Mouse (Mus musculus) common myeloid progenitor, adult 5-6 weeks (primary cell): ENCODE measurements around the gene Cyp2c69. TPM values are rescaled to one million over a fixed set of nuclear protein-coding genes. Genes with fewer than 3 reads are reported as not detected.
"Not testable (repeated sequence)": the region's sequence is repeated elsewhere in the genome, so short reads cannot be mapped to it uniquely, and the experiment has no call there.

ENCODE experiments used
- ATAC-seq: replicated peaks from 2 replicates; pipeline ENCODE4 v1.8.0; 2016; ENCODE audit warnings: low read depth, mild to moderate bottlenecking, moderate TSS enrichment, inconsistent platforms; ENCODE audit not compliant: poor library complexity, severe bottlenecking
- total RNA-seq: library from RNA; stranded (forward); fragments of 200-1000, 187-1606 nt; gene quantifications from 2 replicates; pipeline ENCODE4 v1.2.3, GENCODE M21; 2017

Gene Cyp2c69
- total RNA-seq: not detected in 2 replicates

DNA sequence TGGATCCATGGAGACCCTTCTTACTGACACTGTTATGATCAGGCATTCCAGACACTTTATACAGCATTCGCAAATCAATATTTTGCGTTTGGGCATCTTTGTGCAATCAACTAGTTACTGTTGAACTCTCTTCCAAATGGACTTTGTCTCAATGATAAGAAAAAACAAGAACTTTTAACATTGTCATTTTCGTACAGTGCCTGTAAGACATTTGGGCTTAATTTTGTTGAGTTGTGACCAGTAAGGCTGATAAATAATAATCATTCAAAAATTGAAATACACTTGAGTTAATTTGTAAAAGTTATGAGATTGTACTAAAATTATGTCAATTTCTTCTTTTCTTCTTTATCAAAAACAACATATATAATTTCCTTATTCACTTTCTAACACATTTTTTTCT, at the start of gene Cyp2c69:
Gene Cyp2c69, minus strand, starts transcription at position 101 of the 400 bp plus-strand sequence.
- ATAC-seq: not testable (repeated sequence)

- ATAC-seq: no peak
These were observed 48.8 kb upstream of the Cyp2c69 start for GRCm38 (mm10) chr19:39935396-39935795.

DNA sequence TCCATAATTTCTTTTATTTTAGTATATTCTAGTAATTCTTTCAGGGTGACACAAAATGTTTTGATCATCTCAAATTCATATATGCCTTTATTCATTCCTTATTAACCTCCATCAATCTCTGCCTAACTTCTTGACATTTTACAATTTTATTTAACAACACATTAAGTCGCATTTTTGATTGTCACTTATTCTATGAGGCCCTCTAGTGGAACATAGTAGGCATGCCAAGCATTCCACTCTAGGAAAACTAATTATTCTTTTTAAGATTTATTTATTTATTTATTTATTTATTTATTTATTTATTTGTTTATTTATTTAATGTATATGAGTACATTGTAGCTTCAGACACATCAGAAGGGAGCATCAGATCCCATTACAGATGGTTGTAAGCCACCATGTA, 43.4 kb upstream of the Cyp2c69 start:
- no peak for ATAC-seq

GRCm38 (mm10) chr19:39901656-39902055, 15.1 kb upstream of the Cyp2c69 start:
- ATAC-seq: no peak

GRCm38 (mm10) chr19:39890079-39890478, 3.5 kb upstream of the Cyp2c69 start:
- ATAC-seq: not testable (repeated sequence)

DNA sequence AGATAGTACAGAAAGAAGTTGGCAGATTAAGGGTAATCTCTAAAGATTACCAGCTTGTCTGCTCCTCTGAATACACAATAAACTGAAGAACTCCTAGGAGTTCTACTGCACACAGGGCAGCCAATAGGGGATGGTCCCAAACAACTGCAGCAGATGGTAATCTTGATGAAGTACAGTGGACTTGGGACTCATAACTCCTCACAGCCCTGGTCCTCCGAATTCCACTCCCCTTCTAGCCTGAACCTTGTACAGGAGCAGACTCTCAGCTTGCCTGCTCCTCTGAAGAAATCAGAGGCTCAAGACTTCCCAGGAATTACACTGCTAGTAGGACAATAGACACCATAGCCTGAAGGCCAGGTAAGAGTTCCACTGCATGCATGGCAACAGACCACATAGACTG, 20.5 kb downstream of the Cyp2c69 start:
- ATAC-seq: no peak

GRCm38 (mm10) chr19:39820931-39821330, 65.7 kb downstream of the Cyp2c69 start:
- not testable (repeated sequence) for ATAC-seq

- ATAC-seq: not testable (repeated sequence)
These were observed 70.2 kb downstream of the Cyp2c69 start for GRCm38 (mm10) chr19:39816400-39816799.

DNA sequence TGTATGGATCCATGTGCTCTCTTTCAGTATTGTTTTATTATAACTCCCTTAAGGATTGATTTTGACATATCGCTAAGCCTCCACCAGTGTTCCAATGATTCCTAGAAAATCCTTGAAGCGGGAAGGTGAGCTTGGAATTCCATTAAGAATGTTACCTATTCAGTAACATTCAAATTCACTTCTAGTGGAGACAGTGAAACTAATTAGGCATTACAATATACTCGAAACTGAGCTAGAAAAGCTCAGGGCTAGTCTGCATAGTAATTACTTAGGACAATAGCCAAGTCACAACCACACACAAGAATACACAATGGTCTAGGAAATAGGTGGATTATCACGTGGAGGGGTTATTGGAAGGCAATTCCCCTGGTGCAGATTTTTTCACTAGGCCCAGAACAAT, 70.6 kb downstream of the Cyp2c69 start:
- not testable (repeated sequence) for ATAC-seq

DNA sequence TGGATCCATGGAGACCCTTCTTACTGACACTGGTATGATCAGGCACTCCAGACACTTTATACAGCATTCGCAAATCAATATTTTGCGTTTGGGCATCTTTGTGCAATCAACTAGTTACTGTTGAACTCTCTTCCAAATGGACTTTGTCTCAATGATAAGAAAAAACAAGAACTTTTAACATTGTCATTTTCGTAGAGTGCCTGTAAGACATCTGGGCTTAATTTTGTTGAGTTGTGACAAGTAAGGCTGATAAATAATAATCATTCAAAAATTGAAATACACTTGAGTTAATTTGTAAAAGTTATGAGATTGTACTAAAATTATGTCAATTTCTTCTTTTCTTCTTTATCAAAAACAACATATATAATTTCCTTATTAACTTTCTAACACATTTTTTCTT, 73.9 kb downstream of the Cyp2c69 start, which contains the start of gene Cyp2c40:
Gene Cyp2c40, minus strand, starts transcription at position 101 of the 400 bp plus-strand sequence.
- not testable (repeated sequence) for ATAC-seq

Other genes starting within 250 kb of the Cyp2c69 start
- not detected in 2 replicates for gene Cyp2c67, start 237.7 kb downstream of the Cyp2c69 start, total RNA-seq
- not detected in 2 replicates for gene Cyp2c68, start 145.7 kb downstream of the Cyp2c69 start, total RNA-seq
- not detected in 2 replicates for gene Cyp2c40, start 74.0 kb downstream of the Cyp2c69 start, total RNA-seq
- gene Cyp2c37, start 105.6 kb upstream of the Cyp2c69 start, total RNA-seq: not detected in 2 replicates
- gene Cyp2c54, start 187.0 kb upstream of the Cyp2c69 start, total RNA-seq: not detected in 2 replicates
- not detected in 2 replicates for gene Cyp2c50, start 202.9 kb upstream of the Cyp2c69 start, total RNA-seq